Mouse (Mus musculus) liver, embryonic 11.5 days (tissue): Measurements from ENCODE around the gene Scgb1b20. TPM values are rescaled to one million over a fixed set of nuclear protein-coding genes. Genes with fewer than 3 reads are reported as not detected.
"Not testable (repeated sequence)": the region's sequence is repeated elsewhere in the genome, so short reads cannot be mapped to it uniquely, and the experiment has no call there.

Experiments used
- ATAC-seq: fragments of 200-750 bp; cut with Nextera tagmentation; replicated peaks from 2 replicates; pipeline ENCODE4 v1.8.0; 2017; ENCODE audit warnings: moderate number of reproducible peaks, mild to moderate bottlenecking, moderate TSS enrichment, moderate library complexity; ENCODE audit not compliant: low FRiP score
- DNase-seq: peaks from one replicate; pipeline ENCODE4 v3.0.0-alpha.2; 2017; ENCODE audit warnings: low spot score
- H3K27ac ChIP-seq: fragments of 300-500 bp; sonication (generic); 2 replicates; pipeline ENCODE4 v1.5.1; 2014; ENCODE audit warnings: mild to moderate bottlenecking, low read depth, low read length, control low read depth
- H3K27me3 ChIP-seq: fragments of 300-500 bp; sonication (generic); replicated peaks from 2 replicates; pipeline ENCODE4 v1.6.1; 2014; ENCODE audit warnings: low read length, mixed read lengths; ENCODE audit not compliant: control insufficient read depth, insufficient read depth
- H3K36me3 ChIP-seq: fragments of 300-500 bp; sonication (generic); 2 replicates; pipeline ENCODE4 v1.6.1; 2014; ENCODE audit warnings: mild to moderate bottlenecking, low read length, moderate library complexity, mixed read lengths; ENCODE audit not compliant: control insufficient read depth, insufficient read depth
- H3K4me1 ChIP-seq: fragments of 300-500 bp; sonication (generic); replicated peaks from 2 replicates; pipeline ENCODE4 v1.6.1; 2014; ENCODE audit warnings: low read length, mixed read lengths; ENCODE audit not compliant: control insufficient read depth, insufficient read depth
- H3K4me2 ChIP-seq: fragments of 300-500 bp; sonication (generic); 2 replicates; pipeline ENCODE4 v1.6.1; 2014; ENCODE audit warnings: mild to moderate bottlenecking, control low read depth, moderate library complexity
- H3K4me3 ChIP-seq: fragments of 300-500 bp; sonication (generic); 2 replicates; pipeline ENCODE4 v1.5.1; 2014; ENCODE audit warnings: low read depth, low read length, control low read depth
- H3K9ac ChIP-seq: fragments of 300-500 bp; sonication (generic); 2 replicates; pipeline ENCODE4 v1.6.1; 2014; ENCODE audit warnings: low read depth, low read length, control low read depth
- H3K9me3 ChIP-seq: fragments of 300-500 bp; sonication (generic); 2 replicates; pipeline ENCODE4 v1.6.1; 2016; ENCODE audit warnings: low read length, inconsistent platforms, mixed read lengths; ENCODE audit not compliant: control insufficient read depth
- WGBS: fragments of 180-500 bp; shearing (Covaris S2); extraction: QIAGEN DNeasy Blood & Tissue Kit; methylation state at CpG from one replicate; pipeline ENCODE4 v1.1.7; 2014; 5-methylcytosine and 5-hydroxymethylcytosine counted together
- polyA plus RNA-seq: library from polyadenylated mRNA; unstranded; fragments of >200 nt; fragmentation: Nextera tagmentation; extraction: Ambion mirVana; gene quantifications from 2 replicates; pipeline ENCODE4 v1.2.1, GENCODE M21; 2014

Gene Scgb1b20
- polyA plus RNA-seq = not detected in 2 replicates

GRCm38 (mm10) chr7:33372934-33373333 lies at the start of gene Scgb1b20:
Scgb1b20 (plus strand) TSS chr7:33373234.
- not testable (repeated sequence) for H3K27ac ChIP-seq, H3K4me3 ChIP-seq, H3K4me1 ChIP-seq, H3K9ac ChIP-seq, DNase-seq, H3K9me3 ChIP-seq, H3K4me2 ChIP-seq, H3K36me3 ChIP-seq, ATAC-seq, H3K27me3 ChIP-seq
- 77% methylated on average over 4 of the region's 4 CpGs for WGBS

GRCm38 (mm10) chr7:33366222-33366621 lies 6.8 kb upstream of the Scgb1b20 start, which contains the start of gene Scgb2b20:
Scgb2b20 (minus strand) TSS chr7:33366322.
- H3K27me3 ChIP-seq, H3K4me2 ChIP-seq, H3K36me3 ChIP-seq, DNase-seq, H3K27ac ChIP-seq, H3K4me1 ChIP-seq, H3K9me3 ChIP-seq, H3K4me3 ChIP-seq, H3K9ac ChIP-seq, ATAC-seq: not testable (repeated sequence)
- 77% methylated on average over 2 of the region's 2 CpGs for WGBS

GRCm38 (mm10) chr7:33399749-33400148 lies 26.7 kb downstream of the Scgb1b20 start:
- H3K4me3 ChIP-seq, DNase-seq, H3K36me3 ChIP-seq, H3K27ac ChIP-seq, H3K9ac ChIP-seq, H3K4me2 ChIP-seq, H3K4me1 ChIP-seq, ATAC-seq, H3K9me3 ChIP-seq, H3K27me3 ChIP-seq: not testable (repeated sequence)

GRCm38 (mm10) chr7:33401650-33402049 lies 28.6 kb downstream of the Scgb1b20 start:
- no peaks in the 10 kb centered on the region for H3K36me3 ChIP-seq
- WGBS = 82% methylated on average over 1 of the region's 1 CpGs
- H3K4me1 ChIP-seq = no peaks in the 10 kb centered on the region
- no peaks in the 10 kb centered on the region for H3K27me3 ChIP-seq
- no peak for DNase-seq
- no peak overlapping the region for H3K27ac ChIP-seq
- no peak overlapping the region for H3K4me2 ChIP-seq
- ATAC-seq = no peak
- H3K9ac ChIP-seq = no peak overlapping the region
- H3K9me3 ChIP-seq = 0 out of 2 replicates have a peak, but pooled peaks cover 7% of the 10 kb centered on the region
- H3K4me3 ChIP-seq = no peak overlapping the region

GRCm38 (mm10) chr7:33409681-33410080 lies 36.6 kb downstream of the Scgb1b20 start:
- not testable (repeated sequence) for H3K27ac ChIP-seq, H3K4me2 ChIP-seq, ATAC-seq, H3K9me3 ChIP-seq, H3K27me3 ChIP-seq, H3K36me3 ChIP-seq, DNase-seq, H3K9ac ChIP-seq, H3K4me1 ChIP-seq, H3K4me3 ChIP-seq
- 43% methylated on average over 1 of the region's 1 CpGs for WGBS

Other genes with a start within 250 kb of the Scgb1b20 start
- not detected in 2 replicates for gene Scgb2b18, start 199.4 kb upstream of the Scgb1b20 start, polyA plus RNA-seq
- gene Scgb1b18, start 187.7 kb upstream of the Scgb1b20 start, polyA plus RNA-seq = not detected in 2 replicates
- gene Scgb2b19, start 92.9 kb upstream of the Scgb1b20 start, polyA plus RNA-seq = not detected in 2 replicates
- not detected in 2 replicates for gene Scgb1b19, start 85.9 kb upstream of the Scgb1b20 start, polyA plus RNA-seq
- gene Scgb2b20, start 6.9 kb upstream of the Scgb1b20 start, polyA plus RNA-seq = not detected in 2 replicates
- not detected in 2 replicates for gene Scgb2b21, start 147.2 kb downstream of the Scgb1b20 start, polyA plus RNA-seq